Mouse (Mus musculus) heart, embryonic 12.5 days (tissue): ENCODE data around the gene Pcdh15. TPM values are rescaled to one million over a fixed set of nuclear protein-coding genes. Genes with fewer than 3 reads are reported as not detected.

ENCODE experiments used
- ATAC-seq: fragments of 200-750 bp; cut with Nextera tagmentation; 2 replicates; pipeline ENCODE4 v1.8.0; 2017; ENCODE audit warnings: moderate TSS enrichment, moderate library complexity; ENCODE audit not compliant: insufficient number of reproducible peaks, low FRiP score
- H3K27ac ChIP-seq: fragments of 300-500 bp; sonication (generic); 2 replicates; pipeline ENCODE4 v1.5.1; 2016; ENCODE audit warnings: mild to moderate bottlenecking, moderate library complexity; ENCODE audit not compliant: poor library complexity, severe bottlenecking
- H3K27me3 ChIP-seq: fragments of 300-500 bp; sonication (generic); replicated peaks from 2 replicates; pipeline ENCODE4 v1.6.1; 2016; ENCODE audit warnings: mild to moderate bottlenecking, moderate library complexity
- H3K36me3 ChIP-seq: fragments of 300-500 bp; sonication (generic); 2 replicates; pipeline ENCODE4 v1.6.1; 2016; ENCODE audit warnings: mild to moderate bottlenecking, moderate library complexity
- H3K4me1 ChIP-seq: fragments of 300-500 bp; sonication (generic); replicated peaks from 2 replicates; pipeline ENCODE4 v1.6.1; 2016; ENCODE audit warnings: mild to moderate bottlenecking
- H3K4me2 ChIP-seq: fragments of 300-500 bp; sonication (generic); 2 replicates; pipeline ENCODE4 v1.6.1; 2016; ENCODE audit warnings: mild to moderate bottlenecking, moderate library complexity
- H3K4me3 ChIP-seq: fragments of 300-500 bp; sonication (generic); 2 replicates; pipeline ENCODE4 v1.5.1; 2016; ENCODE audit warnings: mild to moderate bottlenecking
- H3K9ac ChIP-seq: fragments of 300-500 bp; sonication (generic); 2 replicates; pipeline ENCODE4 v1.6.1; 2016; ENCODE audit warnings: mild to moderate bottlenecking, moderate library complexity
- H3K9me3 ChIP-seq: fragments of 300-500 bp; sonication (generic); replicated peaks from 2 replicates; pipeline ENCODE4 v1.6.1; 2016; ENCODE audit warnings: mild to moderate bottlenecking, moderate library complexity
- WGBS: fragments of 180-500 bp; shearing (Covaris S2); methylation state at CpG from one replicate; pipeline ENCODE4 v1.1.7; 2016; 5-methylcytosine and 5-hydroxymethylcytosine counted together
- polyA plus RNA-seq: library from polyadenylated mRNA; unstranded; fragments of >200 nt; fragmentation: Nextera tagmentation; extraction: Ambion mirVana; gene quantifications from 2 replicates; pipeline ENCODE4 v1.2.1, GENCODE M21; 2016

Pcdh15 gene
- polyA plus RNA-seq, 1 experiment from 2014 or later, result 0.47 TPM

DNA sequence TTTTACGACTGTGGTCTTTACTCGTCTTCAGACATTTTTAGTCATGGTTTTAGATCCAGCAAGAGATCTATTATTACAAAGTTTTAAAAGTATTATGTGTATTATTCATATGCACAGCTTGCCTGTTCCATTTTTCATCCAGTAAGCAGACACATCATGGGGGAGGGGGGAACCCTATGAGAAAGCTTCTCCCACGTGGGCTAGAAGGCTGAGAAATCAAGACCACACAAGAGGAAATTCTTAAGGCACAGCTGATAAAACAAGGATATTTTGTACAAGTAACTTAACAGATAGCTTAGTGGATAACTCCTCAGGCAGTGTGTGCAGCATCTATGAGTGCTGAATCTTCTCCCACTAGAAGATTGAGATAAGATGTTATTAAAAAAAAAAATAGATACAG lies 1314.9 kb downstream of the Pcdh15 start:
- Histone ChIP-seq H3K4me2 (no peak overlapping the region), H3K36me3 (no peaks in the 10 kb centered on the region), H3K4me3 (no peak overlapping the region), H3K9me3 (no peaks in the 10 kb centered on the region), H3K4me1 (no peaks in the 10 kb centered on the region), H3K27me3 (no peaks in the 10 kb centered on the region), H3K27ac (no peak overlapping the region), H3K9ac (no peak overlapping the region)
- WGBS, result 61% methylated on average over 3 of the region's 3 CpGs
- ATAC-seq, result no peak

DNA sequence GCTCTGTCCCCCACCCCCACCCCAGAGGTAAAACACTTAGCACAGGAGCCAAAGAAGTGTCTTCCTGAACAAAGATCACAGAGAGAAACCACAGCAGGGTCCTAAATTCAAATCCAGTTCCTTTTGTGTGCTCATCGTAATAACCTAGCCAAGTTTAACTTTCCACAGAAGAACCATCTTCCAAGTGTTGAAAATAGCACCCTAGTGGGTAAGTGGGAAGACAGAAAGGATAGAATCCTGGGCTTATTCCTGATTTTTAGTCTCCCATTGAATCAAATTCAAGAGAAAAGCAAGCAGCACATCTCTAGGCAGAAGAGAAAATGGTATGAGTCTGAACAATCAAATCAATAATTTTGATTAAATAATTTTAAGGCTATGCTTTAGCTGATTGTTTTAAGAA lies 1315.8 kb downstream of the Pcdh15 start:
- no peak overlapping the region for H3K4me2 ChIP-seq
- H3K4me3 ChIP-seq, result no peak overlapping the region
- WGBS, result 78% methylated on average over 1 of the region's 1 CpGs
- no peak overlapping the region for H3K9ac ChIP-seq
- H3K36me3 ChIP-seq, result no peaks in the 10 kb centered on the region
- no peaks in the 10 kb centered on the region for H3K4me1 ChIP-seq
- H3K9me3 ChIP-seq, result no peaks in the 10 kb centered on the region
- H3K27me3 ChIP-seq, result no peaks in the 10 kb centered on the region
- no peak for ATAC-seq
- H3K27ac ChIP-seq, result no peak overlapping the region

DNA sequence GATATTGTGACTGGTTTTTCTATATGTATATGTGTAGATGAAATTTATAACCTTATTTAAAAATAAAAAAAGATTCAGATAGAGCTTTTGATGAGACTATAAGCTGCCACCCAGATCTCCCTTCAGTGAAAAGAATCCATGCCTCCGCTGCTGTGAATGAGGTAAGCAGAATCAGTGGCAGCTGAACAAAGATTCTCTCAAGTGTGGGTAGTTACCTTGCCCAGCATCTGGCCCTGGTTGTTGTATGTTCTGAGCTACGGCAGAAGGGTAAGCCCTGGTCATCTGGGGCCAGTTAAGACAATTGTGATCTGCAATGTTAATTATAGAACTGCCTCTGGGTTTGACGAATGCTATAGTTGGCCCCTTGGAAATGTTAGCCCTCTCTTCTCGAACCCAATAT lies 1316.2 kb downstream of the Pcdh15 start:
- no peaks in the 10 kb centered on the region for H3K9me3 ChIP-seq
- no peaks in the 10 kb centered on the region for H3K36me3 ChIP-seq
- no peaks in the 10 kb centered on the region for H3K4me1 ChIP-seq
- WGBS, result 70% methylated on average over 4 of the region's 4 CpGs
- no peak overlapping the region for H3K4me2 ChIP-seq
- H3K9ac ChIP-seq, result no peak overlapping the region
- no peaks in the 10 kb centered on the region for H3K27me3 ChIP-seq
- ATAC-seq, result no peak
- no peak overlapping the region for H3K4me3 ChIP-seq
- H3K27ac ChIP-seq, result no peak overlapping the region

DNA sequence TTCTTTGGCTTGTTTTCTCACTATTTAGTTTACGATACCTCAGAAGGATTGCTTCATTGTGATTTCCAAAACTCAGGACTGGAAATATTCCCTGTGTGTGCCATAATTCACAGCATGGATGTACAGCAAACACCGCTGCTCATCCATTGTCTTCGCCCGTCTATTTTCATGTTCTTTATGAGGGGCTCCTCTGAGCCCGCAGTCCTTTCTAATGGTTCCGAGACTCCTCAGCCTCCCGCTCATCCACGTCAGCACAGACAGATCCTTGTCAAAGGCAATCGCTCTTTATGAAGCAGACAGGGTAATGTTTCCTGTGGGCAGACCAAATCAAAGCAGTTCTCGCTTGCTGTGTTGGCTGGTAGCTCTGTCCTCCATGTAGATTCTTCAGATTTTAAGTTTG lies 1316.8 kb downstream of the Pcdh15 start:
- H3K27ac ChIP-seq, result no peak overlapping the region
- H3K36me3 ChIP-seq, result no peaks in the 10 kb centered on the region
- no peak for ATAC-seq
- WGBS, result 85% methylated on average over 10 of the region's 10 CpGs
- H3K9ac ChIP-seq, result no peak overlapping the region
- H3K9me3 ChIP-seq, result no peaks in the 10 kb centered on the region
- H3K27me3 ChIP-seq, result no peaks in the 10 kb centered on the region
- H3K4me1 ChIP-seq, result no peaks in the 10 kb centered on the region
- H3K4me2 ChIP-seq, result no peak overlapping the region
- H3K4me3 ChIP-seq, result no peak overlapping the region

DNA sequence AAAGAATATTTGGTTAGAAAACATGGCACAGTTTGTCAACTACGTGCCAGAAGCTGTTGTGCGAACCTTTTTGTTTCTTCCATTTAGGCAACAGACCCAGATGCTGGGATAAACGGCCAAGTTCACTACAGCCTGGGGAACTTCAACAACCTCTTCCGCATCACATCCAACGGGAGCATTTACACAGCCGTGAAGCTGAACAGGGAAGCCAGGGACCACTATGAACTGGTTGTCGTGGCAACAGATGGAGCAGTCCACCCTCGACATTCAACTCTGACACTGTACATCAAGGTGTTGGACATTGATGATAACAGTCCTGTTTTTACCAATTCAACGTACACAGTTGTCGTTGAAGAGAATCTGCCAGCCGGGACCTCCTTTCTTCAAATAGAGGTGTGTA lies 1350.9 kb downstream of the Pcdh15 start:
- Histone ChIP-seq H3K27ac (no peak overlapping the region), H3K4me3 (no peak overlapping the region), H3K36me3 (no peaks in the 10 kb centered on the region), H3K9ac (no peak overlapping the region), H3K4me2 (no peak overlapping the region), H3K9me3 (no peaks in the 10 kb centered on the region), H3K4me1 (no peaks in the 10 kb centered on the region), H3K27me3 (no peaks in the 10 kb centered on the region)
- no peak for ATAC-seq
- 80% methylated on average over 11 of the region's 11 CpGs for WGBS

DNA sequence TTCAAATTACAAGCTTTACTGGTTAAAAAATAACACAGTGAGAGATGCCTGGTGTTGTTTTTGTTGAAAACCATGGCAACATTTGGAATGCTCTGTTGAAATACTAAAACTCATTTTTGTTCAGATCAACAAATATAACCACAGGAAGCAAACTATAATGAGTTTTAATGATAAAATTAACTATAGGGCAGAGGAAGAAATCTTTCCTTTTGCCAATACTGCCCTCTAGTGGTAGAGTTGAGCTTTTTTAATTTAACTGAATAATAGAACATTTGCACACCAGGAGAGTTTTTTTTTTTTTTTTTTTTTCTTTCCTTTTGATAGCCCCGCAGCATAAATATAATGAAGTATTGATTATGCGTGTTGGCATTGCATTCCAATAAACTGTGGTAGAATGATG lies 1364.8 kb downstream of the Pcdh15 start:
- no peaks in the 10 kb centered on the region for H3K27me3 ChIP-seq
- no peak overlapping the region for H3K4me3 ChIP-seq
- H3K9ac ChIP-seq, result no peak overlapping the region
- no peaks in the 10 kb centered on the region for H3K36me3 ChIP-seq
- no peaks in the 10 kb centered on the region for H3K4me1 ChIP-seq
- H3K4me2 ChIP-seq, result no peak overlapping the region
- no peak overlapping the region for H3K27ac ChIP-seq
- ATAC-seq, result no peak
- WGBS, result 24% methylated on average over 2 of the region's 2 CpGs
- H3K9me3 ChIP-seq, result no peaks in the 10 kb centered on the region

DNA sequence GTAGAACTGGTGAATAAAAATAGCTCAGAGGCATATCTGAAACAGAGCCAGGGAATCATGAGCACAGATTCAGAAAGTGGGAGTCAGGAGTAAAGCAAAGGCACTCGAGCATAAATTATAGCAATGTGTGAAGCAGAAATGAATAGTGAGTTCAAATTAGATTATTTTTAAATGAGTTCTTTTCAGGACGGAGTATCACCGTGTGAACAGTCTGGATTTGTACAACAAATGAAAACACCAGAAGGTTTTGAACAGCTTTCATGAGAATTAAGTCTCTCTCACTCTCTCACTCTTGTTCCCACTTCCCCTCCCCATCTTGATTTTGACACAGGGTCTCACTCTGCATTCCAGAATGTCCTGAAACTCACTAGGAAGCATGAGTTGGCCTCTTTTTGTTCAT lies 1381.6 kb downstream of the Pcdh15 start:
- no peaks in the 10 kb centered on the region for H3K27me3 ChIP-seq
- no peaks in the 10 kb centered on the region for H3K4me1 ChIP-seq
- 73% methylated on average over 3 of the region's 3 CpGs for WGBS
- no peak overlapping the region for H3K9ac ChIP-seq
- ATAC-seq, result no peak
- no peak overlapping the region for H3K27ac ChIP-seq
- H3K36me3 ChIP-seq, result no peaks in the 10 kb centered on the region
- H3K9me3 ChIP-seq, result no peaks in the 10 kb centered on the region
- H3K4me2 ChIP-seq, result no peak overlapping the region
- H3K4me3 ChIP-seq, result no peak overlapping the region

DNA sequence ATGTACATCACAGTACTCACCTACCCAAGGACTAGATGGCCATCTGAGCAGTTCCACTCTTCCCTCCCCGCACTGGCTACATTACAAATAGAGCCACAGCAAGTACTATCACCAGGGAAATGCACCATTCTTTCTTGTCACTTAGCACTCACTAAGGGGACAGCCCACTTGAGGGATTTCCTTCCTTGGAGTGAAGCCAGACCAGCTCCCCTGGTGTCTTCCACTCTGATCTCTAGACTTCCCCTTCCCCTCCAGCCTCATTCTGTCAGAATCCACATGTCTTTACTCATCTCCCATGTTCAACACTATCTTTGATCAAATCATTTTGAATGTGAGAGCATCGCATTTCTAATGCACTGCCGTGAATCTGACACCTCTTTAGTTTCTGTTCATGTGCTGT lies 1413.2 kb downstream of the Pcdh15 start:
- no peak overlapping the region for H3K4me3 ChIP-seq
- H3K27me3 ChIP-seq, result no peaks in the 10 kb centered on the region
- no peaks in the 10 kb centered on the region for H3K36me3 ChIP-seq
- H3K4me2 ChIP-seq, result no peak overlapping the region
- no peak for ATAC-seq
- H3K4me1 ChIP-seq, result peaks cover 4% of the 10 kb centered on the region; the same call in 1 of the 2 replicates
- H3K9me3 ChIP-seq, result no peaks in the 10 kb centered on the region
- no peak overlapping the region for H3K9ac ChIP-seq
- WGBS, result 40% methylated on average over 3 of the region's 3 CpGs
- H3K27ac ChIP-seq, result no peak overlapping the region

DNA sequence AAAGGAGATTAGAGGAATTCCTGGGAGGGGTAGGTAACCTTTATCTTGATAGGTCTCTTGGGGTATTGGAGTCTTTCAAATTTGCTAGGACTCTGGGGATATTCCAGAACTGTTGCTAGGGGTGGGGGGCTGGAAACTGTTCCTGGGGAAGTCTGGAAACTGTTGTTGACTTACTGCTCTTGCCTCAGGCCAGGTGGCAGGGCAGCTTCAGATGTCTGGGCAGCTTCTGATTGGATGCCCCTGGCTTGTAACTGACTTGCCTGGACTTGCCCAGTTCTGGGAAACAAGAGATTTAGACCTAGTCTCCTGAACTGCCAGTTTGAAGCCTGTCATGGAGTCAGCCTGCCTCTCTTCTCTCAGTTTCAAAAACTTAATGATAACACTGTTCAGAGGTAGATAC lies 1414.6 kb downstream of the Pcdh15 start:
- ATAC-seq, result no peak
- Histone ChIP-seq H3K4me2 (no peak overlapping the region), H3K4me3 (no peak overlapping the region), H3K9ac (no peak overlapping the region), H3K36me3 (no peaks in the 10 kb centered on the region), H3K27ac (no peak overlapping the region), H3K27me3 (no peaks in the 10 kb centered on the region), H3K9me3 (no peaks in the 10 kb centered on the region), H3K4me1 (peaks cover 4% of the 10 kb centered on the region; the same call in 1 of the 2 replicates)

DNA sequence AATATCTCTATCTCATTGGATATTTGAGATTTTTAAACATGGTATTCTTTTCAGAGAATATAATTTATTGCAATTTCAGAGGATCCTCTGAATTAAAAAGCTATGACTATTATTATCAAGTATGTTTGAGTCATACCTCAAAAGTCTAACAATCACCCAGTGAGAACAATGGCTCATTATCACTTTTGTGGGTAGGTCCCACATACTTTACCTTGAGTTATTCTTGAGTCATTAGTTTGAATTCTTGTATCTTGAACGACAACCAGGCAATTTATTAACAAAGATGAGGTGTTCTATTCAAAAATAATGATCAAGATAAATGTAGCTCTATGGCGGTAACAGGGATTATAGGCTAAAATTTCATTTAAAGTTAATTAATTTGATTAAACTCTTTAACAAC lies 1439.2 kb downstream of the Pcdh15 start:
- Histone ChIP-seq H3K36me3 (no peaks in the 10 kb centered on the region), H3K9me3 (no peaks in the 10 kb centered on the region), H3K4me1 (no peaks in the 10 kb centered on the region), H3K27me3 (no peaks in the 10 kb centered on the region), H3K9ac (no peak overlapping the region), H3K4me3 (no peak overlapping the region), H3K4me2 (no peak overlapping the region), H3K27ac (no peak overlapping the region)
- 79% methylated on average over 2 of the region's 2 CpGs for WGBS
- no peak for ATAC-seq

DNA sequence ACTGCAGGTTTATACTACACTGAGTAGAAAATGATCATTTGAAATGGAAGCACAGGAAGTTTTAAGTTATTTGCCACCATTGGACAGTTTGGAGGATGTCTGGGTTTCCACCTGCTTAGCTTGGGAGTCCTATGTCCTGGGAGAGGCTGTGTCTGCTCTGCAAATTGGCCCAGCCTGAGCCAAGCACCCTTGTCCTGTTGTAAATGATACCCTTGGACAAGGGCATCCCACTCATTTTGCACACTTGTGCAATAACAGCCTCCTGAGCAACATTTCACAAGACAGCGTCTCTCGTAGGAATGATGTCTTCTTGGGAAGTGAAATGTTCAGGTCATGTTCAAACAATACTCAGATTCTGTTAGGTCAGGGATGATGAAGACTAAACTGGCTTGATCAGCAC lies 1456.2 kb downstream of the Pcdh15 start:
- Histone ChIP-seq H3K36me3 (no peaks in the 10 kb centered on the region), H3K4me1 (0 out of 2 replicates have a peak, but pooled peaks cover 3% of the 10 kb centered on the region), H3K27ac (no peak overlapping the region), H3K9me3 (no peaks in the 10 kb centered on the region), H3K9ac (no peak overlapping the region), H3K4me2 (no peak overlapping the region), H3K4me3 (no peak overlapping the region), H3K27me3 (no peaks in the 10 kb centered on the region)
- WGBS, result 78% methylated on average over 2 of the region's 2 CpGs
- no peak for ATAC-seq

DNA sequence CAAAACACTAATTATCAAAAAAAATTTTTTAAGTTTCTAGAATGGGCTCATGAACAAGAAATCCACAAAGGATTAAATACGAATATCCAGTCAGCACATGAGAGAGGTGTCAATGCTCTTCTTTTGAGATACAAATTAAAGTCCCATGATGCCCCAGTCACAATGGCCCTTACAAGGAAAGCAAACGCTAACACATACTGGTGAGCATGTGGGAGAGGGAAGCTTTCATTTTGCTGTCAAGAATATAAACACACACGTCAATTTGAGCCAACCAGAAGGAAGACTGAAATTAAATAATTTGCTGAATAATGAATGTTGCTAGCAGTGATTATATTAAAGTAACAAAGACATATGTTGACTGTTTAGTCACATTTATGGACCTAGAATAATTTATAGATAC lies 1470.5 kb downstream of the Pcdh15 start:
- H3K4me2 ChIP-seq, result no peak overlapping the region
- H3K9ac ChIP-seq, result no peak overlapping the region
- no peak overlapping the region for H3K27ac ChIP-seq
- H3K4me1 ChIP-seq, result no peaks in the 10 kb centered on the region
- no peaks in the 10 kb centered on the region for H3K36me3 ChIP-seq
- no peaks in the 10 kb centered on the region for H3K27me3 ChIP-seq
- no peak for ATAC-seq
- 75% methylated on average over 3 of the region's 3 CpGs for WGBS
- no peaks in the 10 kb centered on the region for H3K9me3 ChIP-seq
- H3K4me3 ChIP-seq, result no peak overlapping the region
